Mouse (Mus musculus) CH12F3 (cell line): ENCODE results near the gene Slc35a1.
"Not testable (repeated sequence)": the region's sequence is repeated elsewhere in the genome, so short reads cannot be mapped to it uniquely, and the experiment has no call there.

Experiments
- in situ Hi-C: fragments of 300-500 bp; cut with MboI; formaldehyde crosslinking; loops from 2 replicates; pipeline ENCODE4 v1.14.3; 2020; ENCODE audit warnings: low sequenced_read_pairs

Slc35a1 gene

GRCm38 (mm10) chr4:34686874-34687567 is at the start of gene Slc35a1:
Gene Slc35a1 (minus strand): TSS chr4:34687438.
- in situ Hi-C loops, result no loop called here

GRCm38 (mm10) chr4:34734461-34734860 is 47.2 kb upstream of the Slc35a1 start:
- in situ Hi-C loops, result no loop called here

GRCm38 (mm10) chr4:34733415-34733814 is 46.2 kb upstream of the Slc35a1 start:
- in situ Hi-C loops, result not testable (repeated sequence)

GRCm38 (mm10) chr4:34729851-34730341 is 42.7 kb upstream of the Slc35a1 start, which contains the start of gene Cfap206:
Gene Cfap206 (minus strand): TSS chr4:34730206.
- in situ Hi-C loops, result no loop called here

- in situ Hi-C loops, result not testable (repeated sequence)
Observed at GRCm38 (mm10) chr4:34725710-34726109, 38.5 kb upstream of the Slc35a1 start.

GRCm38 (mm10) chr4:34724306-34724705 is 37.1 kb upstream of the Slc35a1 start:
- in situ Hi-C loops, result no loop called here

DNA sequence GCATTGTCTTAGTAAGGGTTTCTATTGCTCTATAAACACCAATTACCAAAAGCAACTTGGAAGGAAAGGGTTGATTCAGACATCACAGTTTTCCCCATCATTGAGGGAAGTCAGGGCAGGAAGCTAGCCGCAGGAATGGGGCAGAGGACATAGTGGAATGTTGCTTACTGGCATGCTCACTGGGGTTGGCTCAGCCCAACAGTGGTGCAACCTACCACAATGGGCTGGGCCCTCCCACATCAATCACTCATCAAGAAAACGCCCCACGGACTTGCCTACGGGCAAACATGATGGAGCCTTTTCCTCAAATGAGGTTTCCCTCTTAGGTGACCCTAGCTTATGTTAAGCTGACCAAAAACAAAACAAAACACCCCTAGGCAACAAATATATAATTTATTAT is 35.9 kb upstream of the Slc35a1 start:
- in situ Hi-C loops, result no loop called here

- in situ Hi-C loops, result no loop called here
Observed at GRCm38 (mm10) chr4:34720127-34720895, 33.1 kb upstream of the Slc35a1 start.

DNA sequence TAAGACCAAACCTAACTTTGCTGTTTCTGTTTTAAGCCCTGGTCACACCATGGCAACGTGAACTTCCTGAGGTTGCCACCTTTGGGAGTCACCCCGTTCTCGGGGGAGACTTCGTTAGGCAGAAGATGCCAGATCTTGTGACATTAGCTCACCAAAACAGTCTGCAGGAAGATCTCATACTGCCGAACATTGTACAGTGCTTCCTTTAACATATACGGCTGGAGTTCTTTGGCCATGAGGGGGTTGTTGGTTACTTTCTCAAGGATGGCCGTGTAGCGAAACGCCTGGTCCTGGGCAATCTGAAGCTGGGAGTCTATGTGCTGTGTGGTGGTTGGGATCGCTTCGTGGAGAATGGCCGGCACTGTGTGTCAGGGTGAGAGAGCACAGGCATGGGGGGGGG is 32.2 kb upstream of the Slc35a1 start:
- in situ Hi-C loops, result no loop called here

DNA sequence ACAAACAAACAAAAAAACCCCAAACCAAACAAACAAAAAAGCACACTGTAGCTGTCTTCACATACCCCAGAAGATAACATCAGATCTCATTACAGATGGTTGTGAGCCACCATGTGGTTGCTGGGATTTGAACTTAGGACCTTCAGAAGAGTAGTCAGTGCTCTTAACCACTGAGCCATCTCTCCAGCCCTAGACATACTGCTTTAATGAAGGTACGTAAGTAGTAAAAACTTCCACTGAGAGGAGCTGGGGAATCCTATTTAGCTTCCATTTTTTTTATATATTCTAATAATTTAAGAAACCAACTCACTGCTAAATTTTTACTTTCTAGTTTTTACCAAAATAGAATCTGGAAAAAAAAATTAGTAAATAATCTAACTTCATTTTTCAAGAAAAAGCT is 27.8 kb upstream of the Slc35a1 start:
- in situ Hi-C loops, result no loop called here

DNA sequence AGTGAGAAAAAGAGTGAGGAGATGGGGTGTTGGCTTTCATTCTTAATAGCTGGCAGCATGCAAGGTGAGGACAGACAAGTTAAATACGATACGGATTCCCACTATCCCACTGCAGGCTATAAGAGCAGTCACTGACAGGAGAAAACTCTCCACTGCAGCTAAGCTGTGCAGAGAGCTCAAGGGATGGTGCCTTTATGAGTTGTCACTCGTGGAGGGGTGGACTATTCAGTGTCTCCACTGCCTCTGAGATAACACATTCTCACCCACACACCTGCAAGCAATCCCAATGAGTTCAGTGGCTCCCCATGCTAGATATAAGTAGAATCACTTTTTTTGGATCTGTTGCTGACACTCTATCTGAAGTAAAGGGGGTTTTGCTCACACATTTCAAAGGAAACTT is 20.9 kb upstream of the Slc35a1 start:
- in situ Hi-C loops, result no loop called here

DNA sequence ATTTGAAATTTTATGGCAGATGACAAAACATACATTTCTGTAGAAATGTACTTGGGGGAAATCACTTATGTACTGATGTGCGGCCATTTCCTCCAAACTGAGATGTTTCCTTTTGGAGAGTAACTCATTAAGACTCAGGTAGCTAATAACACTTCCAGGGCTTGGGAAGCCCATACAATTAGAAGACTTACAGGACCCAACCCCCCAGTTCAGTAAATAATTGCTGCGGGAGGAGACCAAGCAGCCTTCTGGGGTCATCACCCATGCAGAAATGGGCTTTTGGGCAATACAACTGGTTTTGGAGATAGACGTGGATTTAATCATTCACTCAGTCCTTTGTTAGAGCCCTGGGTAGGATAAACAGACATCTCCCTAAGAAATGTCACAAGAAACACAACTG is 20.0 kb upstream of the Slc35a1 start:
- in situ Hi-C loops, result no loop called here

- in situ Hi-C loops, result no loop called here
Observed at GRCm38 (mm10) chr4:34703029-34703428, 15.8 kb upstream of the Slc35a1 start.

GRCm38 (mm10) chr4:34702231-34702630 is 15.0 kb upstream of the Slc35a1 start:
- in situ Hi-C loops, result no loop called here

GRCm38 (mm10) chr4:34701528-34701927 is 14.3 kb upstream of the Slc35a1 start:
- in situ Hi-C loops, result no loop called here

DNA sequence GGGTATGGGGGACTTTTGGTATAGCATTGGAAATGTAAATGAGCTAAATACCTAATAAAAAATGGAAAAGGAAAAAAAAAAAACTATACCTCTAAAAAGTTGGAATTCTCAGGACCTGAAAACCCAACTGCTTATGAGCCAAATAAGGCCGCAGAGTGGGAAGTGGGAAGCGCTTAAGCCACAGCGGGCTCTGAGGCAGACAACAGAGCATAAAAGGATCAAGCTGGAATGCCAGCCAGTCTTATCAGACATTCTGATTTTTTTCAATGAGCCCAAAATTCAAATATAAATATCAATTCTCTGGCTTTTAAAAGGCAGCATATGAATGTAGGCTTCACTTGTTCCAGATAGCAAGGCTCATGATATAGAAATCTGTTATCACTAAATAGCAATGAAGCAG is 783 bp upstream of the Slc35a1 start:
- in situ Hi-C loops, result no loop called here

DNA sequence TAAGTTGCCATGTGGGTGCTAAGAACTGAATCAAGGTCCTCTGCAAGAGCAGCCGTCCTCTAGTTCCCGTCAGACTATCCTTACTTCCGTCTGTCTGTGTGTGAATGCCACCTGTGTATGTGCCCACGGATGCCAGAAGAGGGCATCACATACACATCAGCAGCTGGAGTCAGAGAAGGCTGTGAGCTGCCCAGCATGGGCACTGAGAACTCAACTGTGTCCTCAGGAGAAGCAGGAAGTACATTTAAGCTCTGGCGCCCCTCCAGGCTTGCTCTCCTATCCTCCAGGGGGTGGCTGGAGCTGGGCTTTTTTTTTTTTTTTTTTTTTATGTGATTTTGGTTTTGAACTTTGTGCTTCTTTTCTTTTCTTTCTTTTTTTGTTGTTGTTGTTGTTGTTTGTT is 6.7 kb downstream of the Slc35a1 start:
- in situ Hi-C loops, result no loop called here

- in situ Hi-C loops, result no loop called here
Observed at GRCm38 (mm10) chr4:34673721-34674120, 13.5 kb downstream of the Slc35a1 start.

GRCm38 (mm10) chr4:34667923-34668322 is 19.3 kb downstream of the Slc35a1 start:
- in situ Hi-C loops, result no loop called here

- in situ Hi-C loops, result no loop called here
Observed at GRCm38 (mm10) chr4:34661927-34662326, 25.3 kb downstream of the Slc35a1 start.

DNA sequence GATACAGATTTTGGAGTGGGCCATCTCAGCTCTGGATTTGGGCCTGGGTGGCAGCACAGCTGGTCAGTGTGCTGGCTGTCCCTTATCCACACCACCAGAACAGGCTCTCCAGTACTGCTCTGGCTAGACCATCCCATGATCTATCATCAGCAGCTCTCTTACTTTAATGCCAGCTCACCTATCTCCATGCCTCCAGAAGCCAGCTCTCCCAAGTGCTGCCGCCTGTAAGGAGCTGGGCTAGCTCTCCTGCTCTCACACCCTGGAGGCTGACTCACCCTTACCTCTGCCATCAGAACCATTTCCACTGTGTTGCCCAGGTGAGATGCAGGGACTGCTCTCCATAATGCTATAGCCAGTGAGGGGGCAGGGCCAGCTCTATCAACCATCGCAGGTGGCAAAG is 25.7 kb downstream of the Slc35a1 start:
- in situ Hi-C loops, result no loop called here

DNA sequence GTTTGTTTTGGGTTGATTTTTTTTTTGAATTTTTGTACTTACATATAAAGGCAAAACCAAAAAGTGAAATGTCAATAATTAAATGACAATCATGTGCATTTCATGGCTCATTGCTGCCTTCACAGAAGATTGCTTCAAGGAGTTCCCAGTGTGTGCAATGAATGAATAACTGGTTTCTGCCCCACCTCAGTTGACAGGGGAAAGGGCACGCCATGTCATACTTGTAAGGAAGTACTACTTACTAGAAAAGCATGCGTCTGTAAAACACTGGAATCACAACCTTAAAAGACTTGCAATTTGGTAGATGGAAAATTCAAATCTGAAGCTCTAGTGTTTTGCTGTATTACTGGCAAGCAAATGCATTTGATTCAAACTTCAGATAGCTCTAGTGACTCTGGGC is 28.2 kb downstream of the Slc35a1 start:
- in situ Hi-C loops, result no loop called here
